In the genomic region with DNA sequence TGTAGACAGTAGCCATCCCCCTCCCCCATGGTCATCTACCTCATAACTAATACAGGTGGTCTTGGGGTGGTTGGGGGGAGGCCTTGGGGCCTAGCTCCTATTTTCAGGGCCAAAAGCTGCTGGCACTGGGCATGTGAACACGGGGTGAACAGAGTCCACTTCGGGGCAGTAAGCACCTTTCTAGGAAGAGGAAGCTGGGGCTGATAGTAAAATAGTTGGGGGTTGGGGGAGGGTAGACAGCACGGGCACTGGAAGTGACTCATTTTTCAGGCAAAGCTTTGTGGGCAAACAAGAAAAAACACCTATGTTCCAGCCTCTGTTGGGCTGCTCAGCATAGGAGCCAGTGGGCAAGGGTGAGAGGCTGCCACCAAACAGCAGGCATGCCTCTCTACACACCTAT, we compare ENCODE assay signal across 13 mouse cellular contexts.
A peak's percentile ranks its signal among the peaks of the same experiment; 100 is the strongest.
DNase-seq lines count a peak whose midpoint lies in the region; ATAC-seq and TF ChIP-seq lines count a peak whose summit lies in the region.
"Had no signal": no experiment of that assay in that cellular context is flagged by ENCODE, and none has a peak within 500 bp of the region (broad histone marks: within the 10 kb centered on the region; RNA-seq: fewer than 3 reads in every experiment).

No protein-coding gene starts in this region.

- peak; percentile 37; the same call in 1 of the 2 replicates for TF ChIP-seq EP300 in lung, postnatal 0 days (IDR thresholded peaks at IDR 0.05)

- WGBS in heart, embryonic 13.5 days, result 51% methylated on average over 3 of the region's 3 CpGs
- WGBS in lung, postnatal 0 days, result 19% methylated on average over 3 of the region's 3 CpGs
- 91% methylated on average over 3 of the region's 3 CpGs for WGBS in midbrain, embryonic 16.5 days

- H3K4me2 ChIP-seq in heart, embryonic 13.5 days, result no peak overlapping the region
- H3K4me2 ChIP-seq in lung, postnatal 0 days (replicated peaks; ENCODE audit: low read depth, low read length), result no peak overlapping the region
- H3K4me2 ChIP-seq in midbrain, embryonic 16.5 days (ENCODE audit: low read length), result no peak overlapping the region
- H3K4me2 ChIP-seq: forebrain, embryonic 13.5 days; liver, embryonic 12.5 days had no signal

- H3K4me1 ChIP-seq in heart, embryonic 13.5 days, result peaks cover 83% of the 10 kb centered on the region
- H3K4me1 ChIP-seq in lung, postnatal 0 days (ENCODE audit: insufficient read depth, low read depth, low read length), result peaks cover 24% of the 10 kb centered on the region
- no peaks in the 10 kb centered on the region for H3K4me1 ChIP-seq in midbrain, embryonic 16.5 days (ENCODE audit: control insufficient read depth, insufficient read depth, low read length)
- H3K4me1 ChIP-seq: forebrain, embryonic 13.5 days had no signal

- no peak overlapping the region; the same call in 1 of the 2 replicates for H3K9ac ChIP-seq in heart, embryonic 13.5 days
- H3K9ac ChIP-seq in lung, postnatal 0 days (replicated peaks; ENCODE audit: low read depth), result no peak overlapping the region
- H3K9ac ChIP-seq in midbrain, embryonic 16.5 days (ENCODE audit: low read depth, low read length), result no peak overlapping the region
- H3K9ac ChIP-seq: forebrain, embryonic 13.5 days; liver, embryonic 12.5 days had no signal

- no peak for DNase-seq in heart, adult 9 months (ENCODE audit: low spot score in 2 of 2)
- peak; percentile 74 for DNase-seq in lung, postnatal 0 days (ENCODE audit: low spot score)
- no peak for DNase-seq in lung, postnatal 25 days (ENCODE audit: low spot score)
- DNase-seq in right cerebral cortex, postnatal 14 days, result no peak
- DNase-seq in frontal cortex, postnatal 25 days (ENCODE audit: low spot score in 2 of 2), result no peak
- DNase-seq: adrenal gland, postnatal 25 days had no signal

- no peaks in the 10 kb centered on the region for H3K9me3 ChIP-seq in heart, embryonic 13.5 days
- H3K9me3 ChIP-seq in lung, postnatal 0 days (ENCODE audit: low read length), result no peaks in the 10 kb centered on the region
- no peaks in the 10 kb centered on the region for H3K9me3 ChIP-seq in midbrain, embryonic 16.5 days (replicated peaks; ENCODE audit: control insufficient read depth, low read length, poor library complexity, severe bottlenecking)
- H3K9me3 ChIP-seq: forebrain, embryonic 13.5 days; hindbrain, embryonic 10.5 days; liver, embryonic 12.5 days had no signal

- H3K27me3 ChIP-seq in heart, embryonic 13.5 days (replicated peaks), result no peaks in the 10 kb centered on the region
- H3K27me3 ChIP-seq in lung, postnatal 0 days (replicated peaks; ENCODE audit: insufficient read depth, low read length), result no peaks in the 10 kb centered on the region
- H3K27me3 ChIP-seq in midbrain, embryonic 16.5 days (ENCODE audit: control insufficient read depth, insufficient read depth, low read depth, low read length), result no peaks in the 10 kb centered on the region
- H3K27me3 ChIP-seq: forebrain, embryonic 13.5 days; liver, embryonic 12.5 days had no signal

- TF ChIP-seq CTCF in lung, postnatal 0 days (IDR thresholded peaks at IDR 0.05), result no peak

- H3K4me3 ChIP-seq in heart, embryonic 13.5 days, result no peak overlapping the region
- H3K4me3 ChIP-seq in lung, postnatal 0 days (ENCODE audit: low read depth, low read length), result no peak overlapping the region
- no peak overlapping the region for H3K4me3 ChIP-seq in midbrain, embryonic 16.5 days (ENCODE audit: low read depth, low read length)
- H3K4me3 ChIP-seq: forebrain, embryonic 13.5 days; hindbrain, embryonic 10.5 days; left cerebral cortex, adult 2 months; liver, embryonic 12.5 days had no signal

- peaks cover 95% of the 10 kb centered on the region for H3K36me3 ChIP-seq in heart, embryonic 13.5 days
- peaks cover 24% of the 10 kb centered on the region for H3K36me3 ChIP-seq in lung, postnatal 0 days (ENCODE audit: insufficient read depth, low read length)
- H3K36me3 ChIP-seq in midbrain, embryonic 16.5 days (ENCODE audit: control insufficient read depth, insufficient read depth, low read length), result no peaks in the 10 kb centered on the region
- H3K36me3 ChIP-seq: liver, embryonic 12.5 days had no signal

- no peak for ATAC-seq in heart, embryonic 13.5 days (ENCODE audit: extremely low read depth, insufficient number of reproducible peaks, low FRiP score, low TSS enrichment)
- peak; percentile 30 for ATAC-seq in lung, postnatal 0 days
- ATAC-seq in hematopoietic stem cell, adult 5-6 weeks (replicated peaks in 1 of 2; ENCODE audit: insufficient read depth in 1 of 2, low FRiP score in 2 of 2, low TSS enrichment in 1 of 2, low read depth in 1 of 2, poor library complexity in 2 of 2, severe bottlenecking in 2 of 2), result peak; percentile 33 to 44; a peak in 1 of 4 replicates
- no peak for ATAC-seq in midbrain, embryonic 16.5 days
- ATAC-seq: forebrain, embryonic 13.5 days; liver, embryonic 12.5 days had no signal

- H3K27ac ChIP-seq in heart, embryonic 13.5 days (replicated peaks), result 0 out of 2 replicates have a peak overlapping the region, but pooled peaks have one; percentile 16
- H3K27ac ChIP-seq in lung, postnatal 0 days (ENCODE audit: low read length), result peak overlapping the region; percentile 91
- H3K27ac ChIP-seq in midbrain, embryonic 16.5 days (ENCODE audit: low read length), result no peak overlapping the region
- H3K27ac ChIP-seq: forebrain, embryonic 13.5 days; liver, embryonic 12.5 days had no signal

Comparison
In these comparisons a context has a peak if more than half of its experiments do, and no peak if none do; other contexts are left out.
1. ATAC-seq: peak in lung, postnatal 0 days (single experiment) and hematopoietic stem cell, adult 5-6 weeks (2 of 2); none in heart, embryonic 13.5 days (single experiment) and midbrain, embryonic 16.5 days (single experiment).